Mouse (Mus musculus): ENCODE data around the gene Pdzd2.

Gene Pdzd2

GRCm38 (mm10) chr15:12578276-12578675, 161.4 kb downstream of the Pdzd2 start:
- ChIA-PET POLR2A (interaction anchor here in 2 of 4 experiments (0.7 to 1.1 kb wide), 3 partner anchors 107 to 541 kb away, joined by 3 to 4 read pairs (median 4); no protein-coding TSS in a partner anchor), CTCF (interaction anchor here (0.6 to 3.1 kb wide), 15 partner anchors 8 to 346 kb away, joined by 3 to 19 read pairs (median 3); no protein-coding TSS in a partner anchor)

- ChIA-PET POLR2A (interaction anchor here (0.6 to 1.5 kb wide), 6 partner anchors 11 to 541 kb away, joined by 3 to 6 read pairs (median 4); no protein-coding TSS in a partner anchor), CTCF (interaction anchor here (0.6 to 3.1 kb wide), 22 partner anchors 9 to 606 kb away, joined by 3 to 19 read pairs (median 3); no protein-coding TSS in a partner anchor)
Observed at GRCm38 (mm10) chr15:12577715-12578114, 162.0 kb downstream of the Pdzd2 start.

- ChIA-PET CTCF (interaction anchor here (0.5 to 3.1 kb wide), 27 partner anchors 9 to 605 kb away, joined by 3 to 19 read pairs (median 3); partner anchors contain the start of genes 1810049J17Rik (in 1 of the 4) and Golph3 (in 1 of the 4)), POLR2A (interaction anchor here (0.6 to 1.5 kb wide), 7 partner anchors 10 to 540 kb away, joined by 3 to 6 read pairs (median 3); no protein-coding TSS in a partner anchor)
Observed at GRCm38 (mm10) chr15:12577054-12577696, 162.5 kb downstream of the Pdzd2 start.

- ChIA-PET POLR2A (no interaction called here), CTCF (interaction anchor here in 2 of 4 experiments (0.6 to 1.1 kb wide), 3 partner anchors 13 to 377 kb away, joined by 3 to 7 read pairs (median 3); no protein-coding TSS in a partner anchor)
Observed at GRCm38 (mm10) chr15:12573621-12574020, 166.1 kb downstream of the Pdzd2 start.

GRCm38 (mm10) chr15:12571168-12571567, 168.6 kb downstream of the Pdzd2 start:
- POLR2A ChIA-PET: no interaction called here
- CTCF ChIA-PET: interaction anchor here in 1 of 4 experiments (0.6 kb wide), 1 partner anchor 506 kb away, joined by 5 read pairs; no protein-coding TSS in a partner anchor

GRCm38 (mm10) chr15:12566637-12567440, 172.9 kb downstream of the Pdzd2 start:
- POLR2A ChIA-PET: interaction anchor here in 3 of 4 experiments (0.5 to 1.8 kb wide), 11 partner anchors 10 to 534 kb away, joined by 3 to 10 read pairs (median 4); no protein-coding TSS in a partner anchor

GRCm38 (mm10) chr15:12565281-12565680, 174.4 kb downstream of the Pdzd2 start:
- ChIA-PET POLR2A (interaction anchor here in 2 of 4 experiments (0.6 to 0.7 kb wide), 2 partner anchors 12 to 15 kb away, joined by 3 read pairs; no protein-coding TSS in a partner anchor), CTCF (interaction anchor here in 1 of 4 experiments (0.9 kb wide), 1 partner anchor 12 kb away, joined by 3 read pairs; no protein-coding TSS in a partner anchor)

More at GRCm38 (mm10) chr15:12566637-12567440, 172.9 kb downstream of the Pdzd2 start:
- CTCF ChIA-PET: interaction anchor here (0.5 to 1.7 kb wide), 11 partner anchors 9 to 472 kb away, joined by 3 to 7 read pairs (median 3); partner anchors contain the start of genes 1810049J17Rik (in 1 of the 4) and Golph3 (in 1 of the 4)

- CTCF ChIA-PET: interaction anchor here in 2 of 4 experiments (0.5 to 0.8 kb wide), 2 partner anchors 26 to 149 kb away, joined by 3 read pairs; no protein-coding TSS in a partner anchor
- POLR2A ChIA-PET: interaction anchor here in 2 of 4 experiments (1.3 kb wide), 2 partner anchors 10 to 12 kb away, joined by 3 read pairs; no protein-coding TSS in a partner anchor
Observed at GRCm38 (mm10) chr15:12560505-12560904, 179.2 kb downstream of the Pdzd2 start.

GRCm38 (mm10) chr15:12557663-12558436, 181.9 kb downstream of the Pdzd2 start:
- POLR2A ChIA-PET: interaction anchor here in 3 of 4 experiments (0.6 to 1.4 kb wide), 4 partner anchors 9 to 292 kb away, joined by 3 to 4 read pairs (median 3); no protein-coding TSS in a partner anchor
- CTCF ChIA-PET: no interaction called here

- ChIA-PET POLR2A (interaction anchor here in 3 of 4 experiments (0.6 to 1.5 kb wide), 3 partner anchors 12 to 70 kb away, joined by 3 read pairs; no protein-coding TSS in a partner anchor), CTCF (interaction anchor here in 1 of 4 experiments (0.7 kb wide), 1 partner anchor 209 kb away, joined by 4 read pairs; no protein-coding TSS in a partner anchor)
Observed at GRCm38 (mm10) chr15:12553211-12553610, 186.5 kb downstream of the Pdzd2 start.

- ChIA-PET CTCF (interaction anchor here (0.6 to 2.1 kb wide), 23 partner anchors 10 to 813 kb away, joined by 3 to 16 read pairs (median 5); no protein-coding TSS in a partner anchor), POLR2A (interaction anchor here (0.6 to 3.3 kb wide), 27 partner anchors 8 to 307 kb away, joined by 3 to 23 read pairs (median 5); partner anchors contain the start of gene Golph3 (in 1 of the 4))
Observed at GRCm38 (mm10) chr15:12550919-12551318, 188.8 kb downstream of the Pdzd2 start.

- CTCF ChIA-PET: interaction anchor here in 3 of 4 experiments (0.6 to 2.1 kb wide), 15 partner anchors 9 to 354 kb away, joined by 3 to 13 read pairs (median 5); no protein-coding TSS in a partner anchor
- POLR2A ChIA-PET: interaction anchor here in 3 of 4 experiments (0.6 to 3.3 kb wide), 26 partner anchors 9 to 529 kb away, joined by 3 to 23 read pairs (median 4); partner anchors contain the start of gene Golph3 (in 1 of the 3)
Observed at GRCm38 (mm10) chr15:12550376-12550775, 189.3 kb downstream of the Pdzd2 start.

- ChIA-PET POLR2A (interaction anchor here in 3 of 4 experiments (0.6 to 3.3 kb wide), 26 partner anchors 9 to 529 kb away, joined by 3 to 23 read pairs (median 4); partner anchors contain the start of gene Mtmr12 (in 1 of the 3)), CTCF (interaction anchor here in 3 of 4 experiments (0.7 to 2.1 kb wide), 11 partner anchors 17 to 353 kb away, joined by 3 to 13 read pairs (median 5); no protein-coding TSS in a partner anchor)
Observed at GRCm38 (mm10) chr15:12549919-12550305, 189.8 kb downstream of the Pdzd2 start.

- ChIA-PET POLR2A (interaction anchor here in 3 of 4 experiments (0.7 to 3.3 kb wide), 21 partner anchors 10 to 528 kb away, joined by 3 to 23 read pairs (median 4); partner anchors contain the start of gene Mtmr12 (in 1 of the 3)), CTCF (interaction anchor here in 3 of 4 experiments (0.7 to 2.1 kb wide), 3 partner anchors 138 to 178 kb away, joined by 5 to 16 read pairs (median 13); no protein-coding TSS in a partner anchor)
Observed at GRCm38 (mm10) chr15:12549271-12549918, 190.3 kb downstream of the Pdzd2 start.

GRCm38 (mm10) chr15:12548696-12549095, 191.0 kb downstream of the Pdzd2 start:
- POLR2A ChIA-PET: interaction anchor here in 3 of 4 experiments (0.7 to 3.3 kb wide), 9 partner anchors 13 to 345 kb away, joined by 3 to 18 read pairs (median 5); partner anchors contain the start of gene Mtmr12 (in 1 of the 3)
- CTCF ChIA-PET: interaction anchor here in 2 of 4 experiments (0.7 to 1.4 kb wide), 2 partner anchors 137 to 178 kb away, joined by 5 to 16 read pairs; no protein-coding TSS in a partner anchor
